ENCODE assay signal across 10 mouse cellular contexts in the genomic region with DNA sequence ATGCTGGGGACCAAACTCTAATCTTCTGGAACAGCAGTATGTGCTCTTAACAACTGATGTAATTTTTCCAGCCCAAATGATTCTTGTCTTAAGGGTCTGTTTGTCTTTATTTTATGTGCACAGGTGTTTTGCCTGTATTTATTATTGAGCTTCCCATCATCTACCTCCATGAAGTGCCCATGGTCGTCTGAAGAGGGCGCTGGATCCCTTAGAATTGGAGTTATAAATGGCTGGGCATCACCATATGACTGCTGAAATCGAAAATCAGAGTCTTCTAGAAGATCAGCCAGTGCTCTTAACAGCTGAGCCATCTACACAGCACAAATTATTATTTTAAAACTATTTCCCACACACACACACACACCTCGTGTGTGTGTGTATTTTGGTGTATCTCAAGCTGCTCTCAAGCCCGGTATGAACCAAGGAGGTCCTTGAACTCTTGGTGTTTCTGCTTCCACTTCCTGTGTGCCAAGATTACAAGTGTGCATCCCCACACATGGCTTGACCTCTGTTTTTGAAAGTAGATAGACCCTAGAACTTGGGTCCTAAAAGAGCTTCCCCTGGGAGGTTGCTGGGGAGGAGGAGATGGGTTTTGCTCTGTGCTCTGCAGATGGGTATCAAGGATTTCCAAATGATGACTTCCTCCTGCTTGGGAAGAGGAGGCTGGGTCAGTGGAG. TPM values are rescaled to one million over a fixed set of nuclear protein-coding genes. Genes with fewer than 3 reads are reported as not detected.
DNase-seq lines count a peak whose midpoint lies in the region; ATAC-seq and TF ChIP-seq lines count a peak whose summit lies in the region.
"Had no signal": no experiment of that assay in that cellular context is flagged by ENCODE, and none has a peak within 500 bp of the region (broad histone marks: within the 10 kb centered on the region; RNA-seq: fewer than 3 reads in every experiment).

No protein-coding gene starts in this region.

- H3K27ac ChIP-seq in midbrain, embryonic 11.5 days (ENCODE audit: low read depth, low read length): no peak overlapping the region
- H3K27ac ChIP-seq in midbrain, embryonic 13.5 days: no peak overlapping the region
- no peak overlapping the region for H3K27ac ChIP-seq in cerebellum, adult 2 months (ENCODE audit: insufficient read depth, low read length)
- no peak overlapping the region for H3K27ac ChIP-seq in lung, postnatal 0 days (ENCODE audit: low read length)
- no peak overlapping the region for H3K27ac ChIP-seq in hindbrain, embryonic 12.5 days
- H3K27ac ChIP-seq: heart, embryonic 13.5 days had no signal

- H3K4me2 ChIP-seq in midbrain, embryonic 11.5 days: no peak overlapping the region
- H3K4me2 ChIP-seq in midbrain, embryonic 13.5 days (replicated peaks): no peak overlapping the region
- no peak overlapping the region for H3K4me2 ChIP-seq in lung, postnatal 0 days (replicated peaks; ENCODE audit: low read depth, low read length)
- H3K4me2 ChIP-seq in hindbrain, embryonic 12.5 days (replicated peaks): no peak overlapping the region
- H3K4me2 ChIP-seq: heart, embryonic 13.5 days had no signal

- no peaks in the 10 kb centered on the region for H3K9me3 ChIP-seq in midbrain, embryonic 11.5 days (ENCODE audit: control insufficient read depth, low read length)
- H3K9me3 ChIP-seq in midbrain, embryonic 13.5 days: no peaks in the 10 kb centered on the region; the same call in 1 of the 2 replicates
- no peaks in the 10 kb centered on the region for H3K9me3 ChIP-seq in lung, postnatal 0 days (ENCODE audit: low read length)
- H3K9me3 ChIP-seq in hindbrain, embryonic 12.5 days (replicated peaks): peaks cover 6% of the 10 kb centered on the region

- H3K4me1 ChIP-seq in midbrain, embryonic 11.5 days (ENCODE audit: control insufficient read depth, insufficient read depth, low read length): peaks cover 6% of the 10 kb centered on the region; the same call in 1 of the 2 replicates
- H3K4me1 ChIP-seq in midbrain, embryonic 13.5 days (replicated peaks): peaks cover 11% of the 10 kb centered on the region
- H3K4me1 ChIP-seq in cerebellum, adult 2 months (ENCODE audit: control insufficient read depth, insufficient read depth, low read length): no peaks in the 10 kb centered on the region
- H3K4me1 ChIP-seq in lung, postnatal 0 days (ENCODE audit: insufficient read depth, low read depth, low read length): no peaks in the 10 kb centered on the region
- H3K4me1 ChIP-seq in hindbrain, embryonic 12.5 days: 0 out of 2 replicates have a peak, but pooled peaks cover 10% of the 10 kb centered on the region

- H3K9ac ChIP-seq in midbrain, embryonic 11.5 days (ENCODE audit: low read length): no peak overlapping the region
- H3K9ac ChIP-seq in midbrain, embryonic 13.5 days (replicated peaks): no peak overlapping the region
- no peak overlapping the region for H3K9ac ChIP-seq in lung, postnatal 0 days (replicated peaks; ENCODE audit: low read depth)
- H3K9ac ChIP-seq in hindbrain, embryonic 12.5 days: no peak overlapping the region
- H3K9ac ChIP-seq: heart, embryonic 13.5 days had no signal

- no peak for TF ChIP-seq EP300 in lung, postnatal 0 days (IDR thresholded peaks at IDR 0.05)

- 36% methylated on average over 5 of the region's 5 CpGs for WGBS in midbrain, embryonic 11.5 days
- WGBS in midbrain, embryonic 13.5 days: 29% methylated on average over 5 of the region's 5 CpGs
- WGBS in cerebellum, adult 2 months: 24% methylated on average over 5 of the region's 5 CpGs
- WGBS in lung, postnatal 0 days: 11% methylated on average over 5 of the region's 5 CpGs
- 33% methylated on average over 5 of the region's 5 CpGs for WGBS in hindbrain, embryonic 12.5 days

- no peaks in the 10 kb centered on the region for H3K36me3 ChIP-seq in midbrain, embryonic 11.5 days (ENCODE audit: control insufficient read depth, insufficient read depth, low read length)
- H3K36me3 ChIP-seq in midbrain, embryonic 13.5 days: no peaks in the 10 kb centered on the region
- no peaks in the 10 kb centered on the region for H3K36me3 ChIP-seq in lung, postnatal 0 days (ENCODE audit: insufficient read depth, low read length)
- H3K36me3 ChIP-seq in hindbrain, embryonic 12.5 days: no peaks in the 10 kb centered on the region
- H3K36me3 ChIP-seq: heart, embryonic 13.5 days had no signal

- no peak for ATAC-seq in midbrain, embryonic 11.5 days (ENCODE audit: low FRiP score)
- ATAC-seq in midbrain, embryonic 13.5 days: no peak
- no peak for ATAC-seq in lung, postnatal 0 days
- ATAC-seq in hindbrain, embryonic 12.5 days (ENCODE audit: low FRiP score): no peak
- ATAC-seq: Patski had no signal

- DNase-seq in embryo, embryonic 10.5 days (ENCODE audit: low spot score): peak; percentile 49
- no peak for DNase-seq in embryo, embryonic 10 days (ENCODE audit: low spot score)
- DNase-seq in midbrain, embryonic 11.5 days (ENCODE audit: low spot score, missing footprints): peak; percentile 8
- peak; percentile 71 to 76 for DNase-seq in cerebellum, adult 2 months
- peak; percentile 38 for DNase-seq in lung, postnatal 0 days (ENCODE audit: low spot score)
- DNase-seq in kidney, adult 9 months: no peak

- peak; percentile 73; the same call in 1 of the 2 replicates for TF ChIP-seq CTCF in cerebellum, adult 2 months (IDR thresholded peaks at IDR 0.05; ENCODE audit: borderline replicate concordance, insufficient read depth, low read depth, low read length)
- peak; percentile 64 for TF ChIP-seq CTCF in lung, postnatal 0 days (IDR thresholded peaks at IDR 0.05)

- H3K4me3 ChIP-seq in midbrain, embryonic 11.5 days (ENCODE audit: low read depth, low read length): no peak overlapping the region
- no peak overlapping the region for H3K4me3 ChIP-seq in midbrain, embryonic 13.5 days (replicated peaks)
- no peak overlapping the region for H3K4me3 ChIP-seq in cerebellum, adult 2 months (replicated peaks; ENCODE audit: insufficient read depth, low read depth, low read length)
- no peak overlapping the region for H3K4me3 ChIP-seq in lung, postnatal 0 days (ENCODE audit: low read depth, low read length)
- H3K4me3 ChIP-seq in hindbrain, embryonic 12.5 days: no peak overlapping the region
- H3K4me3 ChIP-seq: heart, embryonic 13.5 days had no signal

- TF ChIP-seq POLR2A in cerebellum, adult 2 months (IDR thresholded peaks at IDR 0.05; ENCODE audit: borderline replicate concordance, insufficient read depth, low read length): no peak

- H3K27me3 ChIP-seq in midbrain, embryonic 11.5 days (ENCODE audit: control insufficient read depth, insufficient read depth, low read length): peaks cover 5% of the 10 kb centered on the region
- H3K27me3 ChIP-seq in midbrain, embryonic 13.5 days: peaks cover 33% of the 10 kb centered on the region
- no peaks in the 10 kb centered on the region for H3K27me3 ChIP-seq in cerebellum, adult 2 months (ENCODE audit: control insufficient read depth, insufficient read depth, low read length)
- 0 out of 2 replicates have a peak, but pooled peaks cover 4% of the 10 kb centered on the region for H3K27me3 ChIP-seq in lung, postnatal 0 days (replicated peaks; ENCODE audit: insufficient read depth, low read length)
- peaks cover 15% of the 10 kb centered on the region for H3K27me3 ChIP-seq in hindbrain, embryonic 12.5 days

RNA-seq across cellular contexts. Expression of a gene that starts 5.0 kb away (rescaled TPM):
- polyA plus RNA-seq in midbrain, embryonic 11.5 days (2014; fragmentation: Nextera tagmentation; extraction: Ambion mirVana): not detected in 2 replicates
- polyA plus RNA-seq in midbrain, embryonic 13.5 days (2015; fragmentation: Nextera tagmentation; extraction: Ambion mirVana): not detected in 2 replicates
- polyA plus RNA-seq in cerebellum, adult 2 months (2012; rRNA removed): 0.16 and 0.28 TPM in 2 replicates
- polyA plus RNA-seq in lung, postnatal 0 days (2015; fragmentation: Nextera tagmentation; extraction: Ambion mirVana): not detected in 2 replicates
- 0.05 and 0.07 TPM in 2 replicates for polyA plus RNA-seq in hindbrain, embryonic 12.5 days (2016; fragmentation: Nextera tagmentation; extraction: Ambion mirVana)

RNA-seq across cellular contexts. Expression of a gene that starts 8.9 kb away (rescaled TPM):
- polyA plus RNA-seq in midbrain, embryonic 11.5 days (2014; fragmentation: Nextera tagmentation; extraction: Ambion mirVana): 5.0 and 6.1 TPM in 2 replicates
- 7.9 and 10.2 TPM in 2 replicates for polyA plus RNA-seq in midbrain, embryonic 13.5 days (2015; fragmentation: Nextera tagmentation; extraction: Ambion mirVana)
- polyA plus RNA-seq in cerebellum, adult 2 months (2012; rRNA removed): 12.3 and 12.4 TPM in 2 replicates
- 2.3 and 3.1 TPM in 2 replicates for polyA plus RNA-seq in lung, postnatal 0 days (2015; fragmentation: Nextera tagmentation; extraction: Ambion mirVana)
- polyA plus RNA-seq in hindbrain, embryonic 12.5 days (2016; fragmentation: Nextera tagmentation; extraction: Ambion mirVana): 10.3 and 10.7 TPM in 2 replicates

RNA-seq across cellular contexts. Expression of a gene that starts 41.7 kb away (rescaled TPM):
- polyA plus RNA-seq in midbrain, embryonic 11.5 days (2014; fragmentation: Nextera tagmentation; extraction: Ambion mirVana): 162 and 165 TPM in 2 replicates
- 196 and 203 TPM in 2 replicates for polyA plus RNA-seq in midbrain, embryonic 13.5 days (2015; fragmentation: Nextera tagmentation; extraction: Ambion mirVana)
- polyA plus RNA-seq in cerebellum, adult 2 months (2012; rRNA removed): 447 and 471 TPM in 2 replicates
- 154 TPM in 2 replicates for polyA plus RNA-seq in lung, postnatal 0 days (2015; fragmentation: Nextera tagmentation; extraction: Ambion mirVana)
- polyA plus RNA-seq in hindbrain, embryonic 12.5 days (2016; fragmentation: Nextera tagmentation; extraction: Ambion mirVana): 182 and 191 TPM in 2 replicates

Comparison
In these comparisons a context has a peak if more than half of its experiments do, and no peak if none do; other contexts are left out.
1. DNase-seq: peak in embryo, embryonic 10.5 days (single experiment), midbrain, embryonic 11.5 days (single experiment), cerebellum, adult 2 months (2 of 2) and lung, postnatal 0 days (single experiment); none in embryo, embryonic 10 days (single experiment) and kidney, adult 9 months (single experiment).